Mouse (Mus musculus): ENCODE results near the gene Ube2l3.
"Not testable (repeated sequence)": the region's sequence is repeated elsewhere in the genome, so short reads cannot be mapped to it uniquely, and the experiment has no call there.

The Ube2l3 gene

GRCm38 (mm10) chr16:17208389-17209361, 6.2 kb upstream of the Ube2l3 start, which contains the start of gene Rimbp3:
TSS of gene Rimbp3 (plus strand) at chr16:17208603.
- peak; percentile 76 for DNase-seq

- no peak for DNase-seq
These were observed 2.5 kb upstream of the Ube2l3 start for GRCm38 (mm10) chr16:17204990-17205389.

- no peak for DNase-seq
These were observed 472 bp downstream of the Ube2l3 start for GRCm38 (mm10) chr16:17201977-17202376.

- DNase-seq: peak; percentile 76
These were observed 1.3 kb downstream of the Ube2l3 start for GRCm38 (mm10) chr16:17200953-17201707.

GRCm38 (mm10) chr16:17200121-17200952, 2.1 kb downstream of the Ube2l3 start:
- no peak for DNase-seq

GRCm38 (mm10) chr16:17193823-17194222, 8.6 kb downstream of the Ube2l3 start:
- DNase-seq: no peak

- no peak for DNase-seq
These were observed 17.0 kb downstream of the Ube2l3 start for GRCm38 (mm10) chr16:17185475-17185874.

- no peak for DNase-seq
These were observed 19.4 kb downstream of the Ube2l3 start for GRCm38 (mm10) chr16:17183003-17183402.

GRCm38 (mm10) chr16:17182136-17182535, 20.3 kb downstream of the Ube2l3 start:
- DNase-seq: no peak

GRCm38 (mm10) chr16:17181382-17181781, 21.1 kb downstream of the Ube2l3 start:
- no peak for DNase-seq

GRCm38 (mm10) chr16:17179706-17180105, 22.7 kb downstream of the Ube2l3 start:
- no peak for DNase-seq

- DNase-seq: no peak
These were observed 24.8 kb downstream of the Ube2l3 start for GRCm38 (mm10) chr16:17177623-17178170.

- no peak for DNase-seq
These were observed 26.7 kb downstream of the Ube2l3 start for GRCm38 (mm10) chr16:17175765-17176164.

- no peak for DNase-seq
These were observed 34.4 kb downstream of the Ube2l3 start for GRCm38 (mm10) chr16:17168049-17168448.

GRCm38 (mm10) chr16:17167179-17167578, 35.3 kb downstream of the Ube2l3 start:
- DNase-seq: no peak

GRCm38 (mm10) chr16:17165478-17165877, 37.0 kb downstream of the Ube2l3 start:
- not testable (repeated sequence) for DNase-seq

- DNase-seq: no peak
These were observed 48.1 kb downstream of the Ube2l3 start for GRCm38 (mm10) chr16:17154346-17154745.

- DNase-seq: no peak
These were observed 50.6 kb downstream of the Ube2l3 start for GRCm38 (mm10) chr16:17151874-17152273.

- DNase-seq: peak; percentile 49
These were observed 51.8 kb downstream of the Ube2l3 start for GRCm38 (mm10) chr16:17150520-17151258.

GRCm38 (mm10) chr16:17148084-17148483, 54.4 kb downstream of the Ube2l3 start:
- DNase-seq: no peak

- no peak for DNase-seq
These were observed 55.0 kb downstream of the Ube2l3 start for GRCm38 (mm10) chr16:17147391-17147929.
